Mouse (Mus musculus): ENCODE measurements at regions not wholly inside any gene's neighbourhood (a gene's known extent, or its start where the extent isn't known, plus 50 kb on each side); places are given as distances from the start of the nearest gene placed in this dataset.

DNA sequence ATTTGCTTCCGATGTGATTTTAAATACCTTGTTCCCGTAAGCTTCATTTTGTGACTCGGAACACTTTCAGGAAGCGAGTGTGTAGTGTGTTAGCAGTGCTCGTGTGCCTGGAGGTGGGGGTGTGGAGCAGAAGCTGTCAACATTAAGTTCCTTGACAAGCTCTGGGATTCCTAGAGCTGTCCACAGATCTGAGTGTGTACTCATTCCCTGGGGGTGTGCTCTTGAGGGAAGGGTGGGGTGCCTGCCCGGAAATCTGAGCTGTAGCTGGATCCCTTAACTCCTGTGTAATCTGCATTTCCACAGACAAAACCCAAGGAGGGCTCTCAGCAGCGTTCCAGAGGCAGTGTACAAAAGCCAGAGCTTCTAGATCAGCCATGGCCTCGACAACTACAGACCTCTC is 335.8 kb downstream of the Etnk1 start:
- TF ChIP-seq CTCF (IDR thresholded peaks at IDR 0.05; ENCODE audit: low read depth) (no peak), EP300 (IDR thresholded peaks at IDR 0.05; ENCODE audit: low read depth) (no peak)

Data from liver, postnatal 0 days (tissue).